Mouse (Mus musculus) cerebellum, postnatal 10 days (tissue): Measurements from ENCODE around the gene Abcb10.
"Not testable (repeated sequence)": the region's sequence is repeated elsewhere in the genome, so short reads cannot be mapped to it uniquely, and the experiment has no call there.

Experiments
- DNase-seq, 2 experiments: peaks; one replicate each; pipeline ENCODE4 v3.0.0; 2021; ENCODE audit warnings: mixed read lengths in 2 of 2

Gene Abcb10

DNA sequence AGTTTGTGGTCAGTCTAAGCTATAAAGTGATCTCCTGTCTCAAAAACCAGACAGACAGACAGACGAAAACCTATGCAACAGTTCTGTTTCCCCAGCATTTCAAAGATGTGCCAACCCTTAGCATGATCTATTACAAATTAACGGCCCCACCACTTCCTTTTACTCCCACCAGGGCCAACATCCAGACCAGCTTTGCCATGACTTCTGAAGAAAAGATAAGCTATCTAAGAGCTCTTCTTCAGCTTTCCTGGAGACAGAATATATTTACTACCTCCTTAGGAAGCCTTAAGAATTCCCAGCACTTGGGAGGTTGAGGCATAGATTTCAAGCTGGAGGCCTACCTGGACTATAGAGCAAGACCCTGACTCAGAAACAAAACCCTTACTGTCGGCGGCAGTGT is 2.7 kb downstream of the Abcb10 start:
- DNase-seq: no peak

DNA sequence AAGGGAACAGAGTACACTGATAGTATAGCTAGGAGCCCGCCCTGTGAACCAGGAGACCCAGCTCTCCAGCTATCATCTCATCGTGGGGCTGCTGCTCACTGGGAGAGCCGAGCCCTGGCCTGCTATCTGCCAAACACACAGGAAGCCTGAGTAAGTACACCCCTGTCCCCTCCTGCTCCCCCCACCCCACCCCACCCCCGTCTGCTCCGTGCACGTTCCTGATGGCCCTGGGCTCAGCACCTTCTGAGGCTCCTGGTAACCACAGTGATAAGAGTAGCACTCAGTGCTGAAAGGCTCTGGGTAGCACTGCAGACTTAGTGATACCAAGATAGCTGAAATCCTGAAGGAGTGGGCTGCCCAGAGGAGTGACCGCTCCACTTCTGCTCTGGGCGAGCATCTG is 4.0 kb downstream of the Abcb10 start:
- no peak for DNase-seq

DNA sequence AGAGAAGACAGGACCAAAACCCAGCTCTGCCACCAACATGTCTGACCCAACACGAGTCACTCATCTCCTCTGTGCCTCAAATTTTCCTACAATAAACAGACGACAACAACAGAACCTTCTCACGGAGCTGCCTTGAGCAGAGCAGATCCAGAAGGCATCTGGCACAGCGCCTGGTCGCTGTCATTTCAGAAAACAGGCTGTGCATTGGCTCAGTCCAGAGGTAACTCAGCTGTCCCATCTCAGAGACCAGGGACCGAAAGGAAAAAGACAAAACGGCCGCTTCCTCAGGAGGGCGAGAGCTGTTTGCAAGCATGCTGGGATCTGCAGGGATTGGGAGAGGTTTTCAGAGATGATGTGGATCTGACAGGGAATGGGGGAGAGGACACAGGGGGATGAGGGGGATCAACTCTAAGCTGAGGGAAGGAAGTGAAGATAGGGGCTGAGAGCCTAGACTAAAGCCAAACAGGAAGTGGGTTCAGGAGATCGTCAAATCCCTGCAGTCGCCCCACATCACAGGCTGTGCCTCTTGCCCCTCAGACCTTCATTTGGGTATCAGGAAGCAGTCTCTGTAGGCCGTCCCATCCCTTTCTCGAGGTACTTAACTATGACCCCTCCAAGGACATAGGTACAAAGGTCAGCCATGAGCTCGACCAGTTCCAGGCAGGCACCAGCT is 4.6 kb downstream of the Abcb10 start:
- peak; percentile 76 to 77 for DNase-seq

DNA sequence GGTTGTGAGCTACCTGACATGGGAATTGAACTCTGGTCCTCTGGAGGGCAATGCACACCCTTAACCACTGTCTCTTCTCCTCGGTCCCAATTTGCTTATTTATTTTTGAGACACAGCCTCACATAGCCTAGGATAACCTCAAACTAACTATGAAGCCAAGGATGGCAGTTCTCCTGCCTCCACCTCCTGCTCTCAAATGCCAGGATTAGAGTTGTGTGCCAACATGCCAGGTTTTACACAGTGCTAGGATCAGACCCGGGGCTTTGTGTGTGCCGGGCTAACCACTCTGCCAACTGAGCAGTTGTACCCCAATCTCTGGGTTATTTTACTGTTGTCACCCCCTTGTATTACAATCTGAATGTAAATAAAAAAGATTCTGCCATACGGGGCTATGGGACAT is 5.4 kb downstream of the Abcb10 start:
- DNase-seq: peak; percentile 38 to 42

DNA sequence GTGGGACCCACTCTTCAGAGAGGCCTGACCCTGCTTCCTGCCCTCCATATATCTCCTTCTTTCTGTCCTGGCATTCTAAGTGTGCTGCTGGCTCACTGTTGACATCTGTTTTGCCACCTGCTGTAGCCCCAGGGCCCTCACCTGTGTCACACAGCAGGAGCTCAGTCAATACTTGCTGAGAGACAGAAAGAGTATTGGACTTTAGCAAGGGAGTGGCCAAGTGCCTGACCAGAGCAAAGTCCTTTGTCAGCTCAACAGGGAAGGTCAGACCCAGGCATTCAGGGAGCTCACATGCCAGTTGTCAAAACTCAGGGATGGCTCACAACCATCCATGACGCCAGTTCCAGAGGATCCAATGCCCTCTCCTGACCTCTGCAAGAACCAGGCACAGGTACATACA is 9.4 kb downstream of the Abcb10 start:
- DNase-seq: no peak

DNA sequence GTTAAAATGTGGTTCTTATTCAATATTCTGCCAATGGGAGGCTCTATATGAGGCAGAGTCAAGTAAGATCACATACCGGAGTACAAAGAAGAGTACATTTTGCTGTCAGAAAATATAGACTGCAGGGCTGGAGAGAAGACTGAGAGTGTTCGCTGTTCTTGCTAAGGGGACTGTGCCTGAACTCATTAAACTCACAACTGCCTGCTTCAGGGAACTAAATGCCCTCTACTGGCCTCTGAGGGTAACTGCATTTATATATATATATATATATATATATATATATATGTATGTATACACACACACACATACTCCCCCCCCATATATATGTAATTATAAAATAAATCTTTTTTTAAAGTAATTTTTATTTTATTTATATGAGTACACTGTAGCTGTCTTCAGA is 16.0 kb downstream of the Abcb10 start:
- DNase-seq: no peak

DNA sequence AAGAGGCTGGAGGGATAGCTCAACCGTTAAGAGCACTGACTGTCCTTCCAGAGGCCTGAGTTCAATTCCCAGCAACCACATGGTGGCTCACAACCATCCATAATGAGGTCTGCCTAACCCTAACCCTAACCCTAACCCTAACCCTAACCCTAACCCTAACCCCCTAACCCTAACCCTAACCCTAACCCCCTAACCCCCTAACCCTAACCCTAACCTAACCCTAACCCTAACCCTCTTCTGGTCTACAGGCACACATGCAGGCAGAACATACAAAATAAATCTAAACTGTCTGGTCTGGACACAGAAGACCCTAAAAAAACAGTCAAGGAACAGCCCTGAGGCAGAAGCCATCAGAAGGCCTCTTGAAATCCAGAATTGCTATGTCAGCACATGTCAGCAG is 21.6 kb downstream of the Abcb10 start:
- no peak for DNase-seq

DNA sequence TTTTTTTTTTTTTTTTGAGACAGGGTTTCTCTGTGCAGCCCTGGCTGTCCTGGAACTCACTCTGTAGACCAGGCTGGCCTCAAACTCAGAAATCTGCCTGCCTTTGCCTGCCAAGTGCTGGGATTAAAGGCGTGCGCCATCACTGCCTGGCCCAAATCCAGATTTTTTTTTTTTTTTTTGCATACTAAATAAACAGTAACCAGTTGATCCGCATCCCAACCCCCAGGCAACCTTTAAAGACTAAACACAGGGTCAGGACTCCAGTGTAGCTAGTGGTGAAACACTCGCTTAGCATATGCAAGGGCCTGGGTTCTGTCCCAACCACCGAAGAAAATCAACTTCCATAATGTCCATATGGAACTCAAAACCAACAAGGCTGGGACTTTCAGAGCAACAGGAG is 22.4 kb downstream of the Abcb10 start:
- not testable (repeated sequence) for DNase-seq

DNA sequence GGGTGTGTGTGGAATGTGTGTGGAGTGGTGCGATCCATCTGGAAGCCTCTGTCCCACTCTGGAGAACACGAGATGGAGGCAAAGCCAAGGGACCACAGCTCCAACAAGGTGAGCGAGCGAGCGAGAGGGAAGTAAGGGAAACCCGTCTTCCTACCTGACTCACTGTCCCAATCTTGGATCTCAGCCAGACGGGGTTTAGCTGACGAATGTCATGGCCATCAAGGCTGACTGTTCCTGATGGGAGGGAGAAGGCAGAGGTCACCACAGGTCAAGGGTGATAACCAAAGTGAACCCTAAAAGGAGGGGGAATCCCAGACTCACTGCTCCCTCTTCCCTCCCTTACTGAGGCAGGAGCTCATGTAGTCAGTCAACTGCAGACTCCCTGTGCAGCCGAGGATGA is 22.9 kb downstream of the Abcb10 start:
- no peak for DNase-seq

DNA sequence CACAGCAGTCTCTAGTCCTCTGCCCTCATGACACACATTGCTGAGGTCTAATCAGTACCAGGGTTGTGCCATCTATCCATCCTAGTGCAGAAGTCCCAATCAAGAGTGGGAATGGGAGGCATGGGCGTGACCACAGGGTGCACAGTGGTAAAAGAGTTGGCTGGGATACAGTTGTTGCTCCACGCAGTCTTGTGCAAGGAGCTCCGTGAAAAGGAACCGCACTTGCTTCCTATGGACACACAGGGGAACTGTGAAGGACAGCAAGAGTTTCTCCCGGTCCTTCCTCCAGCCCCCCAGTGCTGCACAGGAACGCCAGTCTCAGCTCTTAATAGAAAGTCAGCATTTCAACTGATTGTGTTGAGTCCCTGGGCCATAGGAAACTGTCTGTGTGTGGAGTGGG is 23.4 kb downstream of the Abcb10 start:
- DNase-seq: no peak

DNA sequence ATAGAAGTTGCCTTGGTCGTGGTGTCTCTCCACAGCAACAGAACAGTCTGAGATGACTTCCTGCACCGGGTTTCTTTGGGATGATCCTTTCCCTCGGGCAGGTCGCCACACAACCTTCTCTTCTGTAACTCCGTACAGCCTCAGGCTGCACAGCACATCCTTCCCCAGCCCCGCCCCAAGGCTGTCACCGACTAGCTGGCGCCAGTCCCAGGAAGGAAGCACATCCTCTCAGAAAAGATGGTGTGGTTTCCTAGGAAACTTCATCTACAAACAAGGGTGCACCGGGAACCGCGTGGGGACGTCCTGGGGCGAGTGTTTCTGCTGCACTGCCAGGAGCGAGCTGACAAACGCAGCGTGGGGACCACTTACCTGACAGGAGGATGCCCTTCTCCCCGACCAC is 24.8 kb downstream of the Abcb10 start:
- DNase-seq: no peak

DNA sequence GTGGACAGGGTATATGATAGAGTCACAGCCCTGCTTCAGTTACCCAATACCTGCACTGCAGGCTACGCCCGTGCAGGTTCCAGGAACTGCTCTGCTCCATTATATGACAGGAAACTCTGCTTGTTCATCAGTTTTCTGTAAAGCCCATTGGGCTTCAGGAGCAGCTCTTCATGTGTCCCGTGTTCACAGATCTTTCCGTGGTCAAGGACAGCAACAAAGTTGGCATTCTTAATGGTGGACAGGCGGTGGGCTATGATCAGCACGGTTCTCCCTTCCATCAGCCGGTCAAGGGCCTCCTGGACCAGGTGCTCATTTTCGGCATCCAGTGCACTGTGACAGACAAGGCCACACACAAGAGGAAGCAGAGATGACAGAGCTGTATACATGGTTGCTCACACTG is 28.7 kb downstream of the Abcb10 start:
- DNase-seq: no peak

DNA sequence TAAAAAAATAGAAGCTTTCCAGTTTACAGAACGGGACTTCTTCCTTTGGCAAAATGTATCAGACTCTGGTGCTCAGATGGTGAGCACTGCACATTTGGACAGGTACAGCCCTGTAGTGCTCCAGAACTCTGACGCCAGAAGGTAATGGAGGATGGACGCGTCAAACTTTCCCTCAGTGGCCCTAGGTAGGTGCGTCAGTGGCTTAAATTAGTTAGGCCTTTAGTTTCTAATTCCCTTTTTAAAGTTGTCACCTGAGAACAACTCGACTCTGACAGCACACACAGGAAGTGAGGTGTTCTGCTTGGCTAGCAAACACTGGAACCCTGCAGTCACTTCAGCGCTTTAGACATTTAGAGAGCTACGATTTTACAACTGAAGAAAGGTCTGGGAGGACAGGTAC is 29.2 kb downstream of the Abcb10 start:
- DNase-seq: no peak

DNA sequence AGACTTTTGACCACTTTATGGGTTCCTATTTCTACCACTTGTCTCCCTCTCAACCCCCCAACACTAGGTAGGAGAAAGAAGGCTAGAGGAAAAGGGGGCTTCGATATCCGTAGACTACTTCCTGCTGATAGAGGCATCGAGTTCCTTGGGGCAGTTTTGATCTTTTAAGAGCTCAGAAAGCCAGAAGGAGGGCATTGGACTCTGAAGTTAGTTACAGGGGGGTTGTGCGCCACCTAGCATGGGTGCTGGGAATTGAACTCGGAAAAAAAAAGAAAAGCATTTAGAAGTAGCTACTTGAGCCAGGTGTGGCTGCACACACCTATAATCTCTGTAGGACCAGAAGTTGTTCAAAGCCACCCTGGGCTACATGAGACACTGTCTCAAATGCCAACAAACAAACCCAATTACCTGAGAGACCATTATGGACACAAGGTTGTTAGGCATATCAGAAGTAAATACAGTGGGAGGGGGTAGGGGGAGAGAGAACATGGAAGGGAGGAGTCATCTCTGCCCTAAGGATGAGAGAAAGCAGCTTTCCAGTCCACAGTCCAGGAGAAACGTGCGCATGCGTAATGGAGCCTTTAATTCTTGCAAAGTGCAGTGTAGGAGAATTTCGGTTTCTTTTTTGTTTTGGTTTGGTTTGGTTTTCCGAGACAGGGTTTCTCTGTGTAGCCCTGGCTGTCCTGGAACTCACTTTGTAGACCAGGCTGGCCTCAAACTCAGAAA is 32.7 kb downstream of the Abcb10 start:
- peak; percentile 69 to 70 for DNase-seq

DNA sequence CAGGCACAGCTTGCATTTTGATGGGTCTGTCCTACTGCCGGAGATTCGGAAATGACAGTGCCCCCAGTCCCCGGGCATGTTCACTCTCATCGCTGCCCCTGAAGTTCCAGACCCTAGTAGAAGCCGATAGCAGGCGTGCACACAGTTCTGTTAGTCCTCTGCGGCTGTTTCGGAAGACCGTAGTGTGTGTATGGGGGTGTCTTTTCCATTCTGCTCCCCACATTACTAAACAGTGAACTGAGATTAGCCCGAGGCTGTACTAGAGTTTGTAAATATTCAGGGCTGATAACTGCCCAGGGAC is 33.3 kb downstream of the Abcb10 start:
- no peak for DNase-seq

DNA sequence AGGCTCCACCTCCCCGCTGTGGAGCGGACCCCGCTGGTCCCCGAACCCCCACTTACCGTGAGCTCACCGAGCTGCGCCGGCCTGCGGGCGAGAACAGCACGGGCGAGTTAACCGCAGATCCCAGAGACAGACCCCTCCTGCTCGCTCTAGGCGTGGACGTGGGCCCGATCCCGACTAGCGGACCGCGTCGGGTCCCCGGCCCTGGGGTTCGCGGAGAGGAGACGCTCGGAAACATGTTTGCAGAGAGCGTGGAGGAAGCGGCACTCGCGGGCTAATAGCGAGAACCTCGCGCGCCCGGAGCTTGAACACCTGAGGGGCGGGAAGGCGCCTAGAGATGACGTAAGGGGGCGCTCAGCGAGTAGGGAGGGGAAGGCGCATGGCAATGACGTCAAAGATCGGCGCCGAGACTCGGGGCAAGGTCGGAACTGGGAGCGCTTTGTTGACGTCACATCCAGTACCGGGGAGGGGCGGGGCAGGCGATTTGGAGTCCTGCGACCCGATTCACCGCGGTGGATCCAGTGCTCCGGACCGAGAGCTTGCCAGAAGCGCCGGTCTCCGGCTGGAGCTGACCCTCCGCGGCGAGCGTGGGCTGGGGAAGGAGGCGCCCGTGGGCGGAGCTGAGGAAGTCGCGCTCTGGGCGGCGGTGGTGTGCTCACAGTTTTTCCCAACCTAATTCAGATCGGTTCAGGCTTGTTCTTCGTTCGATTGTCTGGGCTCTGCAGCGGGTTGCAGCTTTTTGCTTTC is 33.8 kb downstream of the Abcb10 start, which contains the start of gene Nup133:
Gene Nup133, minus strand, starts transcription at position 324 of the 744 bp plus-strand sequence.
- DNase-seq: peak; percentile 100

DNA sequence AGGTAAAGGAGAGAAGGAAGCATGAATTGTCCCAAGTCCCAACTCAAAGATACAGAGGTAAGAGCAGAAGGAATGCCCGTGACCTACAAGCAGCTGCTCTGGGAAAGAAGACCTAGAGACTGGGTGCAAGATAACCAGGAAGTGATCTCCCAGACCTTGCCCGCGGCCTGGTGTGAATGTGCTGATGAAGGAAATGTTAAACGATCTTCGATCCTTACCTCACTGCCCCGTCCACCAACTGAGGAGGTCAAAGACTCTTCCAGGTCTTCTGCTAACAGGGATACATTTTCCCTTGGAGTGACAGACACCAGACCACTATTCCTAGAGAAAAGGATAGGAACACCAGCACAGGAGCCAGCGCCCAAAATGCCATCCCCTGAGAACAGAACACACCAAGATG is 53.9 kb downstream of the Abcb10 start:
- no peak for DNase-seq

DNA sequence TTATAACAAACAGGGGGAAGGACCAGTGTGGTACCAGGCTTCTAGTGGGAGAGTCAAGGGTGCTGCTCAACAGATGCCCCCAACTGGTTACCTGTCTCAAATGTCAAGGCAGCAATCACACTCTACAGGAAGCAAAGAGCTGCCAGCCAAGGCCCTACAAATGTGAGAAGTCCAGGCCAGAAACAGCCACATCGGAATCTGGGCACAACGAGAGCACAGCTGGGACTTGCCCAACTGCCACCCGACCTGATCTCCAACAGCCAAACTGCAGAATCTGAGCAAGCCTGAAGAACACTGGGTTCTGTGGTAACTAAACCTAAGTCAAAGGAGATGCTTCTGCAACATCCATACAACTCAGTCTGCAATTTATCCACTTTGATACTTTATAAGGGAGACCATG is 57.3 kb downstream of the Abcb10 start:
- no peak for DNase-seq

DNA sequence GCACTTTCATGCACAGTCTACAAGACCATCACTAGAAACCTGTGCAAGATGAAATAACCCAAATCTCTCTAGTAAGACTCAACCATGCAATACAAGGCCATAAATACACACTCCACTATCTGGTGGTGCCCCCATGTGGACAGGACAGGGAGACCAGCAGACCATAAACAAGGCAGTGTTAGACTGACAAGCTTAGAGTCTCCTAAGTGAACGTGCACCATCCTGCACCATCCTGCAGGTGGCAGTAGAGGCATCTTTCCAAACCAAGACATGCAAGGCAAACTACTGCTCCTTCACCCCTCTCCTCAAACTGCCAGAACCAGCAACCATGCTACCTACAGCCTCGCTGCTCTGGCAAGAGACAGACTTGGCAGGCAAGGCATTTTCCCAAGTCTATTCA is 58.2 kb downstream of the Abcb10 start:
- DNase-seq: peak; percentile 92

DNA sequence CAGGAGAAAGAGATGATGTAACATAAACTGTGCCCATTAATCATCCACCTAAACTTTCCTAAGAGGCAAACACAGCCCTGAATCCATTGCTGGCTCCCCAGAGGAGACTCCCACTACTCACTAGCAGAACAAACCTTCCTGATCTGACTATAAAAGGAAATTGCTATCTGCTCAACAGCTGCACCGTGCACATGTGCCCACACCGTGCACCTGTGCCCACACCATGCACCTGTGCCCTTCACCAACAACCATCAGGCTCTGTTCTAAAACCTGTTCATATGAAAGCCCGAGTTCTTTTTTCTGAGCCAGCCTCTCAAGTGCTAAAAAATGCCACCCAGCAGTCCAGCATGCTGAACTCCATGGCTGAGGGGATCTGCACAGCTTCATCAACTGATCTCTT is 68.3 kb downstream of the Abcb10 start:
- DNase-seq: no peak

DNA sequence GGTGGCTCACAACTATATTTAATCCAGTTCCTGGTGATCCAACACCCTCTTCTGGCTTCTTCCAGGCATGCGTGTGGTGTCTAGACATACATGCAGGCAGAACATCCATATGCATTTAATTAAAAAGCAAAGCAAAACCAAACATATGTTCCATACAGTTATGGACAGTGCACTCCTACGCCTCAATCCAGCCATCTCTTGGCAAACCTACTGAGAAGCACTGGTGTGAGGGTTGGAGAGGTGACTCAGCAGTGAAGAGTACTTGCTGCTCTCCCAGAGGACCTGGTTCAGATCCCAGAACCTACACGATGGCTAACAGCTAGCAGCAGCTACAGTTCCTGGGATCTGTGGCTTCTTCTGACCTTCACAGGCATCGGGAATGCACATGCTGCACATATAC is 70.7 kb downstream of the Abcb10 start:
- DNase-seq: no peak

DNA sequence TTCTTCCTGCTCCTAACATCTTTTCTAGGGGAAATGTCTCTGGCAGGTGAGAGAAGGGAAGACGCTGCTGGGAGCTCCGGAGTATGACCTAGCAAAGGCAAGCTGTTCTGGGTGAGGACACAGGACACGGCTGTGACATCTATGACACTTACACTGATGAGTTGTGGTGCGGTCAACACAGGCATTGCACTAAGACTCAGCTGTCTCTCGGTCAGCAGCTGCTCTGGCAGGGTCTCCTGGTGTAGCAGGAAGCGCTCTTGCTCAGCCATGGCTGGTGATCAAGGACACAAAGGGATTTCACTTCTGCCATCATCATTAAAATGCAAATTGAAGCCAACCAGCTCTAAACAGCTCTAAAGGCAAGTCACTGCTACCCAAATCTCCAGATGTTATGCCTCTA is 75.3 kb downstream of the Abcb10 start:
- DNase-seq: no peak

DNA sequence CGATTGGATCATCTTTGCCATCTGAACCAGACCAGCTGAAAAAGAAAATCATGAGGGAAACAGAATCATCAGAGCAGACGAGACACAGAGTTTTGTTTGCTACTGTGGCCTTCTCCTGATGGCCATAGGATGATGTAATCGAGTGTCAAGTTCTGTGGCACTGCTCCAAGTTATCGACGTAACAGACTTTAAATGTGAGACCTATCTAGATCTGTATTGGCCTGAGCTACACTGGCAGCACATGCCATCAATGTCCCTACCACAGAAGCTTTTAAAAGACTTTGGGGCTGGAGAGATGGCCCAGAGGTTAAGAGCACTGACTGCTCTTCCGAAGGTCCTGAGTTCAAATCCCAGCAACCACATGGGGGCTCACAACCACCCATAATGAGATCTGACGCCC is 80.3 kb downstream of the Abcb10 start:
- DNase-seq: no peak
